Mouse (Mus musculus): ENCODE results near the gene Tbl1xr1.

Gene Tbl1xr1

DNA sequence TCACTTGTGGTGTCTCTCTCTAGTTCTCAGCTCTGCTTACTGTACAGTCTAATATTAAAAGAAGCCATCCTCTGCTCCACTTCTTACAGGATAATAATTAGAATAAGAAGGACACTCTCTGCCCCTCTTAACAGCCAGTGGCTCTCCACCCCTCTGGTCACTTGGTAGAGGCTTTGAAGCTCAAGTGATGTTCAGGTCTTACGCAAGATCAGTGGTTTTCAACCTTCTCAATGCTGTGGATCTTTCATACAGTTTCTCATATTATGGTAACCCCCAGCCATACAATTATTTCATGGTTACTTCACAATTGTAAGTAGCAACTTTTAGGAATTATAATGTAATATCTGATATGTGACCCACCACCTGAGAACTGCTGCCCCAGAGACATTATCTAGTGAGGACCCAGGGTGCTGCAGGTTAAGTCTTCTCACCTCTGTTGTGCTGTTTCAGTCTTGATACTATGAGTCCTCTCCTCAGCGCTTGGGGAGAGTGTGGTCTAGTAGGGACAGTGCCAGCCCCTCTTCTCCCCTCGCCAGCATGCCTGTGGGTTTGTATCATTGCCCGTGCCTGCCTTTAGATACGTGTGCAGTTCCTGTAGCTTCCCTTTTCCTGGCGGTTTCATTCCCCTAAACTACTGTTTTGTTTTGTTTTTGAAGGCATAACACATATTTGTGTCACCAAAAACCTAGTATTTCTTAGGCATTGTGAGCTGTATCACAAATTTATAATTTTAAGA is 65.7 kb downstream of the Tbl1xr1 start:
- DNase-seq (ENCODE audit: low read depth, low spot score) = no peak

DNA sequence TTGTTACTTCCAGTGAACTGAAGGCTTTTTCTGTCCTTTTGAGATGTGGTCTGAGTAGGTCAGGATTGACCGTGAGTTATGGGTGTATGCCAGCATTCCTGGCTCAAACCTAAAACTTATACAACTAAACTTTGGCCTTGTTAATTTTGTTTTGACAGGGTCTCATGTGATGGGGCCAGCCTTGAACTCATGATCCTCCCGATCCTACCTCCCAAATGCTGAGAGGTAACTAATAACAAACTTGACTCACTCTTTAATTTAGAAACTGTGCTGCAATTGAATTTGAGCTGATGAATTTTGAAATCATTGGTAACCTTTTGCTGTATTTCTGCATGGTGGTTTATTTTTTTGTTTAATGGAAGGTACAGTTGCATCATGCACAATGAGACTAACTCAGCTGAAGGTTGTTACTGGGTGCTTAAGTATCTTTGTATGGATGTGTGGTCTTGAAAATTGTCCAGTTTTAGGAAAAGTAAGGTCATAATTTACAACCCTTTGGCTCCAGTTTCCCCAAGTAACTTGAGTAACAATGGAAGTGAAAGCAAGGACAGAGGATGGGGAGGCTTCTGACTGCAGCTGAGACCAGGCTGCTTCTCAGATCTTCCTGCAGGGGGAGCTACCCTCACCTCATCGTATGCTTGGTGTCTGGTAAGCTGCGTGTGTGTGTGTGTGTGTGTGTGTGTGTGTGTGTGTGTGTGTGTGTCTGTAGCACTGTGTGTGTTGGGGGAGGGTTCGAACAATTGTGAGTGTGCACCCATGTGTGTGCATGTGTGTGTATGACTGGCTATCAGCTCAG is 66.6 kb downstream of the Tbl1xr1 start:
- DNase-seq (ENCODE audit: low read depth, low spot score) = no peak

DNA sequence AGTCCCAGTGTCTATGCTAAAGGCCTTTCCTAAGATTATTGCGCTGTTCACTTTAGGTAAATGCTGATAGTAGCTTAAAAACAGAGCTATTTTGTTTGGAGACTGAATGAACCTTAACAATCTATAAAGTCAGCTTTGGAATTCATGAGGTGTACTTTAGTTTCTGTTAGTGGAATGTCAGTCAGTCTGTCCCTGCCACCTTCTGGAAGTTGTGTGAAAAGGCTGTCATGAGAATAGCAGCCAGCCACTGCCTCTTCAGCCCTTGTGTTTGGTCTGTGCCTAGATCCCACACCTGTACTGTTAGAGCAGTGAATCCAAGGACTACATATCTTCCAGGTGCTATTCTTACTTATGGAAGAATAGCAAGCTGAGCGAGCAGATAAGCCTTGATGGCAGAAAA is 67.8 kb downstream of the Tbl1xr1 start:
- no peak for DNase-seq (ENCODE audit: low read depth, low spot score)

DNA sequence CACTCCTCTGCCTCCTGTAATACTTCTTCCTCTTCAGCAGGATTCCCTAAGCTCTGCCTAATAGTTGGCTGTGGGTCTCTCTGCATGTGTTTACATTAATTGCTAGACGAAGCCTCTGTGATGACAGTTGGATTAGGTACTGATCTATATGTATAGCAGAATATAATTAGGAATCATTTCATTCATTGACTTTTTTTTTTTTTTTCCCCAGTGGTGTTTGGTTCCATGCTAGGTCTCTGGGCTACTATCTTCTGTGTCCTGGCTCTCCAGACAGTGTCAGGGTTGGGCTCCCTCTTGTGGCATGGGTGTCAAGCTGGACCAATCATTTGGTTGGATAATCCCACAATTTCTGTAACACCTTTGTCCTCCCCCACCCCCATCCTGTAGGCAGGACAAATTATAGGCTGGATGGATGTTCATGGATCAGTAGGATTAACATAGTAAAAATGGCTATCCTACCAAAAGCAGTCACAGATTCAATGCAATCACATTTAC is 71.0 kb downstream of the Tbl1xr1 start:
- no peak for DNase-seq (ENCODE audit: low read depth, low spot score)

DNA sequence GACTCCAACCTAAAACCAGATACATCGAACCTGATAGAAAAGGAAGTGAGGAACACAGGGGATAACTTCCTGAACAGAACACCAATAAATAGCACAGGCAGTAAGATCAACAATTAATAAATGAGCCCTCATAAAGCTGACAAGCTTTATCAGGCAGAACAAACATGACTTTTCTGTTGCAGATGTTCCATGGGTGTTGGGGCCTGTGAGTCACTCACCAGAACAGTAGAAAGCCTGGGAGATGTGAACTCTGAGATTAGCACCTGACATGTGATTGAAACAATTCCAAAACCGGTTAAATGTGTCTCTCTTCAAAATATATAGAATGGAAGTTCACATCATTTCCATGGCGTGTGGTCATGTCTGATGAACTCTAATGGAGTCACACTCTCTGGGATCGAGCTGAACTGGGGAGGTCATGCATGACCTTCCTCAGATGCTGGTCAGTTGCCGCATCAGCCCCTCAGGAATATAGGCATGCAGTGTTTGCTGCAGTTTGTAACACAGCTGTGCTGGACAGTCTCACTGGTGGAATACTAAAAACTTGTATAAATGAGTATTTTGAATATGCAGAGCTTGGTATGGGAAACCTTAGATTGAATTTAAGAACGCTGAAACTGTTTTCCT is 72.0 kb downstream of the Tbl1xr1 start:
- DNase-seq (ENCODE audit: low read depth, low spot score) = no peak

DNA sequence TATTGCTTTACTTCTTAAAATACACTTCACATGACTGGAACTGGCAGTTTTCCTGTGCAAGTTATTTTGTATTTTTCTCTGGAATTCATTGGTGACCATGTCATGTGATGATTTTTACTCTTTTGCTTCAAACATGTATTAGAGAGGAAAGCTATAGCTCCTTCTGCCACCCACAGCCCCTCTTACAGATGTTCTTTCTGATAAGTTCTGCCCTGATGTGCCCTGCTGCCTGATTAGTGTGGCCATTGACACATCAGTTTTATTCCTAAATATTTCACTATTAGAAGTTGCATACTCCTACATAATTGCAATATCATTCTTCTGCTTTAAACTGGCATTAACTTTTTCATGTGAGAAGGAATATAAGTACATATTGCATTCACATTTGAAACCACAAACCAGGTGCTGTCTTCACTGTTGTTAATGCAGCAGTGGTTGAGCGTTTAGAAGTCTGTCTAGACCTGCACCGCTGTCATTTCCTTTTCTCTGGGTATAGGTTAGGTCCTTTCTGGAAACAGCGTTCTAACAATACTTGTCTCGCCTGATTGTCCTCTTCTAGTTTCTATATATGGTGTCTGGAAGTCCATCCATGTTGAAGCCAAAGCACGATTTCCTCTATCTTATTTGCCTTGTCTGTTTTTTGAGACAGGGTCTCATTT is 74.5 kb downstream of the Tbl1xr1 start:
- no peak for DNase-seq (ENCODE audit: low read depth, low spot score)

DNA sequence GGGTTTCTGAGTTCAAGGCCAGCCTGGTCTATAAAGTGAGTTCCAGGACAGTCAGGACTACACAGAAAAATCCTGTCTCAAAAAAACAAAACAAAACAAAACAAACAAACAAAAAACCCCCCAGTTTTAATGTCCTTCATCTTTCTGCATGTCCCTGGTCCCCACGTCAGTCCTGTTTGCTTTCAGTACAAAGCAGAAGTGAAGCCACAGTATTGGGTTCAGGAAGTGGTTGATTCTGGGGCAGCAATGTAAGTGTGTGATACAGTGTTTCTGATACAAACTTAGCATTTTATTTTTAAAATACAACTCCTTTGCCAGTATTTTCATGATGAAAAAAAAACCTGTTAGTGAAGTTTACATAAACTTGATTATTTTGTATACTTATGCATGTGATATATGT is 76.3 kb downstream of the Tbl1xr1 start:
- no peak for DNase-seq (ENCODE audit: low read depth, low spot score)

DNA sequence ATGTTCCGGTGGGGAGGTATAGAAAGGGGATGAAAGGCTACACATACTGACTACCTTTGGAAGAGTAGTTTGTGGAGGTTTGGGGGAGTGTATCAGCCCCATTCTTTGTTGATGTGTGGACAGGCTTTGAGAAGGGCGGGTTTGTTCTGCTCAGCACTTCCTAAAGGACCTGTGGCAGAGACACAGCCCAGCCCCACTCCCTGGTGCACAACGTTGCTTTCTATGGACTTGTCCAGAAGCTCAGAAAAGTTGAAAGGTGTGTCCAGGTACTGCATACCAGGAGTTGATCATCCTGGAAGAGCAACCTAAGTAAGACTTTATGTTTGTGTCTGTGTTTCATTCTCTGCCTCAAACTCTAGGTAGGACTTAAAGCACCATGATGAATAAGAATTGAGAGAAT is 78.1 kb downstream of the Tbl1xr1 start:
- no peak for DNase-seq (ENCODE audit: low read depth, low spot score)

DNA sequence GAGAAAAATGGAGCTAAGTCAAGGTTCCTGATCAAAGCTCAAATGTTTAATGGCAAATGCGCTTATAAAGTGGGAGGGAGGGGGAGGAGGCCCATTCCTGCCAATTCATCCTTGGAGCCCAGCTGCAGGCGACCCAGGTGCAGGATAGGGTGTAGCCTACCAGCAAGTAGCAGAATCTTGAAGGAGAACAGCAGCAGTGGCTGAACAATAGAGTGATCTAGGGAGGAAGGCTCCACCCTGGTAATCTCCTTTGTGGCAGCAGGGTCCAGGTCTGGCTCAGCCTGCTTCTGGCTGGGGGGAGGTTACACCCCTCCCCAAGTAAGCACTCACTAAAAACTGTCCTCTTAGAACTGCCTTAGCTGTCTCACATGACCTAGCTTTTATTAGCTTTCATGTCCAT is 79.9 kb downstream of the Tbl1xr1 start:
- DNase-seq (ENCODE audit: low read depth, low spot score) = no peak

DNA sequence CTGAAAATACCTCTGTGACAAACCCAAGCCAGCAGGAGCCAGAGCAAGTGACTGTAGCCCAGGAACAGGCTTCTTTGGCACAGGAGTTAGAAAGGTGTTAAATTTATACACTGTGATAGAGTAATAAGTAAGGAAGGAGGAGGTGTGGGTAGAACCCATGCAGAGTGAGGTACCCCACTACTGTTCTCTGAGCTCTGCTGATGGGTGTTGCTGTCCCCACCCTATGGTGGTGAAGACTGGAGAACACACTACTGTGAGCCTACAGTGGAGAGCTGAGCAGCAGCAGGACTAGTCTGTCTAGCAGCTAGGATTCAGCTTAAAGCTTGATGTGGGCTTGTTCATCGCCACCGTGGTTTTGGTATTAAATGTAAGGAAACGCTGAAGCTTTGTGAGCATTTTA is 86.5 kb downstream of the Tbl1xr1 start:
- no peak for DNase-seq (ENCODE audit: low read depth, low spot score)

DNA sequence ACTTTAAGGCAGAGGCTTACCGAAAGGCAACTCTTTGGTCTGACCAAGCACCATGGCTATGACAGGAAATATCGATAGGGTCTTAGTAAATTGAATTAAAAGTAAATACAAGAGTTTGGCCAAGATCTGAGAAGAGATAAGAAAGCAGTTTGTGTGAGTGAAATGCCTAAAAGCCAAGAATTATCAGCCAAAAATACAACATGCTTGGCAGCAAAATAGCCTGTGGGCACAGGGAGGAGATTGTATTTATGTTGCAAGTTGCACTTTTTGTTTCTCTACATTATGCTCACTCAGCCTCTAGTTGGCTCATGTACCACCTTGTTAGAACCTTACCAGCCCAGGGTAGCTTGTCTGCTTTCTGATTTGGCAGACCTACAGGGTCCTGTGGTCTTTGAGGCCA is 91.4 kb downstream of the Tbl1xr1 start:
- DNase-seq (ENCODE audit: low read depth, low spot score) = no peak

DNA sequence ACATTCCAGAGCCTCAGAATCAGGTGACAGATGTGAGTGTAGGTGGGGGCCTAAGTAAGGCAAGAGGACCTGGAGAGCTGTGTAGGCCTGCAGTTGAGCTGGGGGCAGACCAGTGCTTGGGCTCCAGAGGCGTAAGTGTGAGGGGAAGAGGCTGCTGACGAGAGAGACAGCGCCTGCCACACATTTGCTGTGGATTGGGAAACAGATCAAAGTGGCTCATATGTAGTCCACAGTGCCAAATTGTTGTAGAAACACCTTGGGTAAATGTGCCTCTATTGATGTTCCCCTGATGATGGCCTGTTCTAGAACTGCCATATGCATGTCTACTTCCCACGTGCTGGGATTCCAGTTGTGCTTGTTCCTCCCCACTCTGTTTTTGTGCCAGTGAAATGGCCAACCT is 92.0 kb downstream of the Tbl1xr1 start:
- DNase-seq (ENCODE audit: low read depth, low spot score) = no peak

DNA sequence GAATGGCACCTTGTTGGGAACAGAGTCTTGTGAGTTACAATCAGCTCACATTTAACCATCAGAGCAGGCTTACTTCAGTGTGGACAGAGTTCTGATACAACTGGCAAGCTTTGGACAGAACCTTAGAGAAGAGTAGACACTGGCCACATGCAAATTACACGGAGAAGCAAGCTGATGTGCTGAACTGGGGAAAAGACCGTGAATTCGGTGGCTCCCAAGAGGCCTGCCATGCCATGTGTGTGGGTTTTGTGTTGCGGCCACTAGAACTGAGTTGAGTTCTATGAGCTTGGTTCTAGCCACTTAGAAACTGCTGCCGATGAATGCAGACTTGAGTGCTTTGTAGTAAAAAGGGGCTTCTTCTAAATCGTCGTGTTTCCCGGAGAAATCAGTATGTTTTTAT is 95.1 kb downstream of the Tbl1xr1 start:
- DNase-seq (ENCODE audit: low read depth, low spot score) = no peak

DNA sequence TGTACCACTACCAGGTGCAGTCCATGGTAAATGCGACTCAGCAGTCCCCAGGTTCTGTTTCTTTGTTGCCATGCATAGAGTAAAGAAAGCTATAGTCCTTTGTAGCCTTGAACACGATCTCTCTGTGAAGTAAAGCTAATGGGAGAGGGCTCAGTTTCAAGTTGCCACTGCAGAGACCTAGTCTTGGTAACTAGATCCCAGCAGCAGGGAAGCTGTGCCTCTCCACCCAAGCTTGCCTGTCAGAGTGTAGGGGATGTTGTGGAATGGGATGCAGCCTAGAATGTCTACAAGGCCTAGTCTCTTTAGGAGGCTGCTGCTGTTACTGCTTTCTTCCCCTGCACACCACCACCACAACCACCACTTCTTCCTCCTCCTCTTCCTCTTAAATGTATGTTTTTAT is 96.0 kb downstream of the Tbl1xr1 start:
- DNase-seq (ENCODE audit: low read depth, low spot score) = no peak

DNA sequence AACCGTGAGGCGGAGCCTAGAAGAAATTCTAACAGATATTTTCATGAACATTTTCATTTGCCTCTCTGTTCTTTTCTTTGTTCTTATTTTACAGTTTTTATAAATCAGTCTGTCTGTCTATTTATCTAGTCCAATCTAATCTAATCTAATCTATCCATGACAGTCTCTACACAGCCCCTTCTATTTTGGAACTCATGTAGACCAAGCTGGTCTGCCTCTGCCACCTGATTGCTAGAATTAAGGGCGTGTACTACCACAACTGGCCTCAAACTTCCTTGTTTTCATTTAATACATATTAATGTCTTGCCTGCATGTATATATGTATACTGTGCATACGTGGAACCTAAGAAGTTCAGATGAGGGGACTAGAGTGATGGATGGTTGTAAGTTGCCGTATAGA is 96.7 kb downstream of the Tbl1xr1 start:
- no peak for DNase-seq (ENCODE audit: low read depth, low spot score)

DNA sequence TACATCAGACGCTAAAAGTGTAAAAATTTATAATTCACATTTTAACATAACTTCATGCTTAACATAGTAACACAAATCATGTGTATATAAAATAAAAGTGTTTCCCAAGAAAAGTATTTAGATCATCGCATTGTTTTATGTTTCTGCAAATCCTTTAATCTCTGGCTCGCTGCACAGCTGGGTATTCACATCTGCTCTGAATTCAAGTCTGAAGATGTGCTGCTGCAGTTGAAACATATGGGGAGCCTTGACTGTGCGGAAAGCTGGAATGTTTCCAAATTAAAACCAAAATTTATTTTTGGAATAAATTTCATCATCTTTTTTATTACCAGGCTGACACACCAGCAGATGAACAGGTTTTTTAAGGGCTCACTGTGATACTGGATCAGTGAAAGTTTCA is 97.8 kb downstream of the Tbl1xr1 start:
- no peak for DNase-seq (ENCODE audit: low read depth, low spot score)

DNA sequence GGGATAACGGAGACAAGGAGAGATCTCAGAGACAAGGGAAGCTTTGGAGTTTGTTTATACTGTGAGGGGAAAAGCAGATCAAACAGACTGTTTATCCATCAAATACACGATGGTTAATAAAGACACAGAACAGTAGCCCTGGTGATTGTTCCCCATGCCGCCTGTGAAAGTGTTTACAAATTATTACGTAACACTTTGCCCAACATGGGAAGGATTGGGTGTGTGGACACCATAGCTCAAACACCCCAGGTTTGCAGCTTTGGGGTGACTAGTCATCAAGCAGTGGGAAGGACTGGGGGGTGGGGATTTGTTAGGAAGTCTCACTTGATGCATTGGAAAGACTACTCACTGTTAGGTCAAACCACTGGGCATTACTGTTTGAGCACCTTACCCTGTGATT is 103.6 kb downstream of the Tbl1xr1 start:
- DNase-seq (ENCODE audit: low read depth, low spot score) = no peak

DNA sequence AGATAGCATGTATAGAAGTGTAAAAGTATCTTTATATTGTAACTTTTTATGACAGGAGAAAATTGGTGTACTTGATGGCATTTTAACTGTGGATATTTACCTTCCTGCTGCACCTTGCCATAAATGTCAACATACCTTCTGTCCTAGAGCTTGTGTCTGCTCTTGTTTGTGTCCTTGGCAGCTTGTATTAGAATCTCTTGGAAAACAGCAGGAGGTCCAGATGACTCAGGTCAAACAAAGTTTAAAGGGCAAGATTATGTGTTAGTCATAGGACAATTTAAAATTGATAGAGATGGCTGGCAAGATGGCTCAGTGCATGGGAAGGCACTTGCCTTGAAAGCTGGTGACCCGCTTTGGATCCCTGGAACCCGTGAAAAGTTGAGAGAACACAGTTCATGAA is 104.6 kb downstream of the Tbl1xr1 start:
- no peak for DNase-seq (ENCODE audit: low read depth, low spot score)

DNA sequence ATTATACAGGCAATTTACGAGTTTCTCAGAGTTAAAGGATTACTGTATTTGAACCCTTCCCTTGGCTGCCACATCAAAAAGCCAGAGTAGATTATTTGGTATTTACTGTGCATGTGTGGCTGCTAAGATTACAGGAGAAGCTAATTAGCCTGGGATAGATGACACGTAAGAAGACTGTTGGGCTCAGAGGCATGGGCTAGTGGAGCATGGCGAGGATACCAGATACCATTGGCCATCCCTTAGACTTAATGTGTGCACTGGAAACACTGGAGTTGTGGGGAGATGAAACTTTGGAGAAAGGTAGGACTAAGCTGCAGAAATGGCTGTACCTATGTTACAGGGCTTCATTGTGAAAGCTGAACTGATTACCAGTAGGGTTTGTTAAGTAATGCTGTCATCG is 108.8 kb downstream of the Tbl1xr1 start:
- no peak for DNase-seq (ENCODE audit: low read depth, low spot score)

DNA sequence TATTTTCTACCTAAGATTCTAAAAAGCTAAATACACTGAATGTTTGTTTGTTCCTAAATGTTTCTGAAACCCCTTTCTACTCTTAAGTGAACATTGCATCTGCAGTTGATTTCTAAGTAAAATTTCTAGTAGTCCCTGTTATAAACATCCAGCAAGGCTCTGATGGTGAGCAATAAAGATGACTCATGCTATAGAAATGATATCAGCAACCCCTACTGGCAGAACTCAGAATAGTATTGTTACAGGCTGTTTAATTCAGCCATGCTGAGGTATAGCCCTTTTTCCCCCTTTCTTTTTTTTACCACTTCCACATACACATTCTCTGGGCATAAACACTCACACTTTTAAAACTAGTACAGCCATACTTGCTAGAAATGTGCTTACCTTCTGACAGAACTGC is 114.0 kb downstream of the Tbl1xr1 start:
- DNase-seq (ENCODE audit: low read depth, low spot score) = peak; percentile 14

DNA sequence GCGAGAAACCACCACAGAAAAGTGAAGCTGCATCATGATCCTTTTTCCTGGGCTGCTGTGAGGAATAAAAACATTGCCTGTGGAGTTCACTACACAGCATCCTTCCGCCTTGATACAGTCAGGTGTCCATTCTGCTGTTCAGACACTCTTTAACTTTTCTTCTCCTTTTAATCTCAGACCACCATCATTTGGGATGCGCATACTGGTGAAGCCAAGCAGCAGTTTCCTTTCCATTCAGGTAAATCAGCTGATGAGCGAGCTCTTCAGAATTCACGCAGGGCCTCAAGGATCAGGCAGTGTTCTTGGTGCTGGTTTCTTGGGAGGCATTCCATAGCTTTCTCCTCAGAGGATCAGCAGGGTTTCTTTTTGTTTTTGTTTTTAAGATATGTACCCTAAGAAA is 116.5 kb downstream of the Tbl1xr1 start:
- DNase-seq (ENCODE audit: low read depth, low spot score) = no peak

DNA sequence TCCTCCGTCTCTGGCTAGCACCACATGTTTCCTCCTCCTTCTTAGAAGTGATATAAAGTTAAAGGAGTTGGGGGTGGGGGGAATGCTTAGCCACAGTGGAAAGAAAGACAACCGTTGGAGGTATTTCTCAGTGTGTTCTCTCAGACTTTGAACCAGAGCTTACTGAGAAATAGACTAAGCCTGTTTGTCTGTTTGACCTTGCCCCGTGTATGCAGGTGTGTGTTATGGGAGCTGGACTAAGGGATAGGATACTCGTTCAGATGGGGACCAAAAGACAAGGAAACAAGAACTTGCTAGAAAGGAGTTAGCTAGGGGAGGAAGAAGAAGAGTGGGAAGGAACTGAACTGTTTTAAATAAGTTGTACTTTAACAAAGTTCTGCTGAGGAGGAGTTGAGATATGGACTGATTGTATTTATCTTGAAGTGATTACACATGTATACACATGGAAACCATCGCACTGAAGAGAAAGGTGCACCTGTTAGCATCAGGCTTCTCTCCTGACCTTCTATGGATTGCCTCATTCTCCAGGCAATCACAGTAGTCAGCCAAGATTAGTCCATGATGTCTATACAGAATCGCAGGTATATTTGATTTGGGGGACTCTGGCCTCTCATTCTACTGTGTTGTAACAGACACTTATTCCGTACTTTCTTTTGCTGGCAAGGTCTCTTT is 117.9 kb downstream of the Tbl1xr1 start:
- no peak for DNase-seq (ENCODE audit: low read depth, low spot score)

All from embryo, embryonic 11.5 days (tissue).